Mouse (Mus musculus) left cerebral cortex, adult 2 months (tissue): ENCODE measurements around the gene Hscb. TPM values are rescaled to one million over a fixed set of nuclear protein-coding genes. Genes with fewer than 3 reads are reported as not detected.
"Not testable (repeated sequence)": the region's sequence is repeated elsewhere in the genome, so short reads cannot be mapped to it uniquely, and the experiment has no call there.

ENCODE experiments used
- DNase-seq, 2 experiments: peaks; one replicate each; pipeline ENCODE4 v3.0.0; 2021 to 2022; ENCODE audit warnings: low spot score in 2 of 2, mixed read lengths in 1 of 2; ENCODE audit errors: extremely low spot score in 1 of 2
- H3K27ac ChIP-seq: fragments of 200-600 bp; 2 replicates; pipeline ENCODE4 v1.8.1; 2022
- H3K4me3 ChIP-seq: fragments of 200-600 bp; 2 replicates; pipeline ENCODE4 v1.8.1; 2022
- CTCF ChIP-seq: fragments of 200-600 bp; IDR thresholded peaks from 2 replicates; pipeline ENCODE4 v1.8.1; 2022; ENCODE audit warnings: antibody characterized with exemption, mild to moderate bottlenecking, moderate library complexity
- intact Hi-C: fragments of 180-260 bp; cut with DNase I; formaldehyde crosslinking; loops from one replicate; pipeline ENCODE4 v1.15.1; 2025
- total RNA-seq, 2 experiments: library from RNA; stranded (reverse); gene quantifications; 2 replicates each; pipeline ENCODE4 v1.2.3; 2021

Gene Hscb
- total RNA-seq, 2 experiments from 2014 or later: 7.9 to 10.4 TPM

DNA sequence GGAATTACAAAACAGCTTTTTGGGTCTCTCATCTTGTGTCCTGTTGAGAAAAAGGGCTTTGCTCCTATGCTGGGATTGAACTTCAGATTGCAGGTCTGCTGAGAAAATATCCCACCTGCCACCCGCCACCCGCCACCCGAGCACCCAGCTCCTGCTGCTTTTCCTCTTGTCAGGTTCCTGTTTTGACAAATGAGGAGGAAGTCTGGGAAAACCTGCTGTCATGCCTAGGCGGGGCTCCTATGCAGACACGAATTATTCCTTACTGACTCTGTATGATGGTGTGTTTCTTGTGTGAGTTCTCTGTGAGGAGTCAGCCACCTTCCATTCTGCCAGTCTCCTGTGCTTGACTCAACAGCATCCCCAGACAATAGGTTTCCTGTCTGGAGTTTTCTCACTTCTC is 20.9 kb upstream of the Hscb start:
- no peak overlapping the region for H3K4me3 ChIP-seq
- intact Hi-C loops: no loop called here
- peak overlapping the region; percentile 77; the same call in 1 of the 2 replicates for H3K27ac ChIP-seq
- TF ChIP-seq CTCF: no peak
- DNase-seq: no peak

DNA sequence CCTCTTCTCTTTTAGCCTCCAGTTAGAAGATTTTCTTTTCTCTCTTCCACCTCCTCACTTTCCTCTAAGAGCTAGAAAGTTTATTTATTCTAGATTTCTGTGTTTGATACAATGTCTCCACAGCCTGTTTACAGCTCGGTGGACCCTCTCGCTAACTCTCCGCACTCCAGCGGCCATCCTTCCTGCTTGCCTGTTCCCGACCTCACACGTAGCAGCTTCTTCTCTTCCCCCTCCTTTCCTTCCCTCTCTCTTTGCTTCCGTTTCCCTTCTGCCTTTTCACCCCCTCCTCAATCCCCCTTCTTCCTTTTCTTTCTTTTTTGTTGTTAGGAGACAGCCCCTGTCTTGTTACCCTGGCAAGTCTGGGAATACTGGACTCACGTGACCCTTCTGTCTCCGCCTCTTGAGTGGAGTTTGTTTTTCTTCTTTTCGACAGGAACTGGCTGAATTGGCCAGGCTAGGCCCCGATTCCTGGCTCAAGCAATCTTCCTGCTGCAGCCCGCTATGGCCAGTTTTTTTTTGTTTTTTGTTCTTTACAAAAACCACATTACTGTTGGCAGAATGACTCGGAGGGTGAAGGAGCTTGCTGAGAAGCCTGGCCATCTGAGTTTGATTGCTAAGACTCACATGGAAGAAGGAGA is 19.6 kb upstream of the Hscb start:
- intact Hi-C loops: loop anchor here (5.0 kb wide), 1 partner anchor 58 kb away; no protein-coding TSS in a partner anchor
- no peak for TF ChIP-seq CTCF
- peak overlapping the region; percentile 39 for H3K4me3 ChIP-seq
- peak overlapping the region; percentile 77 for H3K27ac ChIP-seq
- no peak for DNase-seq

- no peak overlapping the region for H3K27ac ChIP-seq
- TF ChIP-seq CTCF: no peak
- no peak overlapping the region for H3K4me3 ChIP-seq
- intact Hi-C loops: loop anchor here (5.0 kb wide), 1 partner anchor 60 kb away; no protein-coding TSS in a partner anchor
- no peak for DNase-seq
These were observed 17.5 kb upstream of the Hscb start for GRCm38 (mm10) chr5:110857091-110857490.

- DNase-seq: no peak
- Histone ChIP-seq H3K27ac (no peak overlapping the region), H3K4me3 (no peak overlapping the region)
- peak; percentile 16 for TF ChIP-seq CTCF
- intact Hi-C loops: no loop called here
These were observed 13.4 kb upstream of the Hscb start for GRCm38 (mm10) chr5:110852990-110853389.

DNA sequence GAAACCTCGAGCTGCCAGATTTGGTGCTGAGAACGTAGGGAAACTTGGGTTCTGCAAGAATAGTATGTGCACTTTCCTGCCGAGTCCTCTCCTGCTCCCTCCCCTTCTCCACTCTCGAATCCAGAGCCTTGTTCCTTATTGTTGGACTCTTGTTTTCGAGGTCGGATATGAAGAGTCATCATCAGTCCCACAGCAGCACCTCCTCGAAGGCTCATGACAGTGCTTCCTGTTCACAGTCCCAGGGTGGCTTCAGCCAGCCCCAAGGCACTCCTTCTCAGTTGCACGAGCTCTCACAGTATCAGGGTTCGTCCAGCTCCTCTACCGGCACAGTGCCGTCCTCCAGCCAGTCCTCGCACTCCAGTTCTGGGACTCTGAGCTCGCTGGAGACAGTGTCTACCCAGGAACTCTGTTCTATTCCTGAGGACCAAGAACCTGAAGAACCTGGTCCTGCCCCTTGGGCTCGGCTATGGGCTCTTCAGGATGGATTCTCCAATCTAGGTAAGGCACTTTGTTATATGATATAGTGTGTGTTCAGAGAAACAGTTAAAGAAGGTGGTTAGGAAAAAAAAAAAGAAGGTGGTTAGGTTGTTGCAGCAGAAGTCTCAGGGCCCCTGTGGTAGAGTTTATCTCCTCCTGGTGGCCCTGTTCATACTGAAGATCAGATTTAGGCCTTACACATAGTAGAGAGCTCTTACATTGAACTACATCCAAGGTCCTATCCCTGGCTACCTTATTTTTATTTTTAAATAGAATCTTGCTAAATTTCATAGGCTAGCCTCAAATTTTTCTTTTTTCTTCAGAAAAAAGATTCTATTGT is 1.7 kb upstream of the Hscb start:
- TF ChIP-seq CTCF: no peak
- DNase-seq: no peak
- H3K4me3 ChIP-seq: no peak overlapping the region
- no peak overlapping the region for H3K27ac ChIP-seq
- intact Hi-C loops: no loop called here

DNA sequence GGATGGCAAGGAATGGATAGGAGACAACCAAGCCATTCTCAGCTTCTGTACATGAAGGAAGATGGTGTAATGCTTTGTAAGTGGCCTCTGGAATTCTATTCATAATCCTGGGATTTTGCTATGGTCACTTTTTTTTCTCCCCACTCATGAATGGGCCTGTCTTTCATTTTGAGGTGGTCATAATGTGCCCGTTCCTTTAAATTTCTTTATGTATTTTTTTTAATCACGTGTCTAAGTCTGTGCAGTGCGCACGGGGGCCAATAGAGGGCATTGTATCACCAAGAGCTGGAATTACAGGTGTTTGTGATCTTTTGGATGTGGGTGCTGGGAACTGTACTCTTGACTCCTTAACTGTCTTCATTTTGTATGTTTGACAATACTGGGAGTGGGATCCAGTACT is 888 bp upstream of the Hscb start:
- intact Hi-C loops: no loop called here
- peak; percentile 59 for TF ChIP-seq CTCF

GRCm38 (mm10) chr5:110839038-110839677 is 419 bp downstream of the Hscb start:
- intact Hi-C loops: loop anchor here (1.0 to 5.0 kb wide), 3 partner anchors 84 to 493 kb away; partner anchors contain the start of gene Pitpnb
- DNase-seq: no peak
- no peak for TF ChIP-seq CTCF
- Histone ChIP-seq H3K4me3 (peak overlapping the region; percentile 57), H3K27ac (peak overlapping the region; percentile 93)

More for the DNA sequence above, 888 bp upstream of the Hscb start:
- Histone ChIP-seq H3K4me3 (peak overlapping the region; percentile 57), H3K27ac (no peak overlapping the region)
- no peak for DNase-seq

GRCm38 (mm10) chr5:110838016-110838415 is 1.6 kb downstream of the Hscb start:
- intact Hi-C loops: loop anchor here (5.0 kb wide), 2 partner anchors 369 to 494 kb away; partner anchors contain the start of gene Pitpnb
- not testable (repeated sequence) for DNase-seq, H3K4me3 ChIP-seq, H3K27ac ChIP-seq

DNA sequence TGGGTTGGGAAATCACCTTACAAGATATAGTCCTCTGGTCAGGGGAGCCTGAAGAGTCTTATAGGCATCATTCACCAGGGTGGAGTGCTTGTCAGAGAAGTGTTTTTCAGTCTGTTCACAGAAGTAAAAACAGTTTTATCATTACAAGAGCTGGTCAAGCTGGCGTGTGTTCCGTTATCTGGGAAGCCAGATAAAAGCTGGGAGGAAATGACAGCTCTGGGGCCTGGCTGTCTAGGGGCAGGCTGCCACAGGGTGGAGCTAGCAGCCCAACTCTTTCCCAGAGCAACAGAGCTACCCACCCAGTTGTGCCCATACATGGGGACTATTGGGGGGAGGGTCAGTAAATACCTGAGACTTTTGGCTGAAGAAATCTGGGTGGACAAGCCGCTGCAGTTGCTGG is 3.6 kb downstream of the Hscb start:
- DNase-seq: peak; percentile 37 to 40
- TF ChIP-seq CTCF: peak; percentile 68
- Histone ChIP-seq H3K4me3 (no peak overlapping the region), H3K27ac (no peak overlapping the region)
- intact Hi-C loops: loop anchor here (2.0 to 5.0 kb wide), 3 partner anchors 371 to 496 kb away; partner anchors contain the start of gene Pitpnb

- no peak for TF ChIP-seq CTCF
- Histone ChIP-seq H3K4me3 (no peak overlapping the region), H3K27ac (no peak overlapping the region)
- intact Hi-C loops: no loop called here
- DNase-seq: no peak
These were observed 8.4 kb downstream of the Hscb start for GRCm38 (mm10) chr5:110831036-110831720.

GRCm38 (mm10) chr5:110827576-110827975 is 12.0 kb downstream of the Hscb start:
- intact Hi-C loops: no loop called here
- no peak for DNase-seq
- no peak overlapping the region for H3K27ac ChIP-seq
- H3K4me3 ChIP-seq: no peak overlapping the region
- TF ChIP-seq CTCF: no peak
